Mouse (Mus musculus): ENCODE measurements at regions not wholly inside any gene's neighbourhood (a gene's known extent, or its start where the extent isn't known, plus 50 kb on each side); places are given as distances from the start of the nearest gene placed in this dataset.

DNA sequence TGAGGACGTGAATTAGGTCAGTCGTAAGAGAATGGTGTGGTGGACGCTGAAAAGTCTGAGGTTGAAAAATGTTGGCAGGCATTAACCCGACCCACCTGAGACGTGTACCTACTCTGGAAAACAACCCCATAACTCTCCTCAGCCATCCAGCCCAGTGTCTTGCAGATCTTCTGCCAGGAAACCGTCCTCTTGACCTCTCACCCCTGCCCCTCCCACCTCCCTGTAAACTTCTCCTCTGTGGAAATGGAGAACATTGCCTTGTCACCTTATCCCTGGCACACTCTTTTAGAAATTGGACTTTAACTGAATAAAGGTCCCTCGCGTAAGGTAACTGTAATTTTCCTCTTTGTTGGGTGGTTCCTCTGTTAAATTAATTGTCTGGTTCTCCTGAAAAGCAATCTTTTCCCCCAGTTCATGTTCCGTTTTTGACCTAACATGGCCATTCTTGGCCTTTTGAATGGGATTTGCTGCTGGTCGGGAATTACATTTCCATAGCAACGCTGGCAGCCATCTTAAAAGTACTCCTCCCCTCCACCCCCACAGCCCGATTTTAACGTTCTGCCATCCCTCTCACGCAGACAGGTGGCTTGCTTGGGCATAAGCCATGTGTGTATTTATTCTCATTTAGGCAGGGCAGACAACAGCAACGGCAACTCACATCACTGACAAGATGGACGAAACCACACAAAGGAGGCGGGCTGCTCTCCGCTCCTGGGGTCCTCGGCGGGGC, 196.8 kb upstream of the 4931429L15Rik start:
- DNase-seq (ENCODE audit: low spot score in 2 of 2), result no peak

DNA sequence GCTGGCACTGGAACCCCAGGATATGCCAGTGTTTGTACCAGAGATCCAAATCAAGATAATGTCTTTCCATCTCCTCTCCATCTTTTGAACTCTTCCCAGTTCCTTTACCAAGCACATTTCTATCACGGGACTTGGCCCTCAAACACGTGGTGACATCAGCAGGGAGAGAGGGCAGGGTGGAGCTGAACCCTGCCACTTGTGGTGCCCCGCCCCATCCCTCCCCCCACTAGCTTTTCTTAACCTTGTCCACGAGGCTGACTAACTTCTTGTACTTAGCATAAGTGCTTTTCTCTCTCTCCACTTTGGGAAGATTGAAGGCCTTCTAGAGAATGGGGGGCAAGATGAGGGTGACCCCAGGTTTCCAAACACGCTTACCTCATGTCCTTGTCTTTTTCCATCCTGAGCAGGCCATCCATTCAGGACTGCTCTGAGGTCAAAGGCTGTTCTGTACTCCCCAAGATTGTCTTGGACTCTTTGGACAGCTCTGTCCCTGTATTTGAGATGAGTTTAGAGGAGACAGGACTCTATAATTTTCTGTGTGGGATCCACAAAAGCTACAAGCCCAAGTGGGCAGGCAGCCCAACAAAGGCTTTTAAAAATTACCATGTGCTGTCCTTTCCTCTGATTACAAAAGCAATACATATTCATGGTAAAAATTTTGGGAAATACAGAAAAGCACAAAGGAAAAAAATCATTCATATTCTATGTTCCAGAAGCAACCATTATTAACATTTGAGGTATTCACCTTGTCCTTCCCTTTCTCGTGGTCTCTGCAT, 192.7 kb upstream of the 4931429L15Rik start:
- DNase-seq (ENCODE audit: low spot score in 2 of 2), result no peak

DNA sequence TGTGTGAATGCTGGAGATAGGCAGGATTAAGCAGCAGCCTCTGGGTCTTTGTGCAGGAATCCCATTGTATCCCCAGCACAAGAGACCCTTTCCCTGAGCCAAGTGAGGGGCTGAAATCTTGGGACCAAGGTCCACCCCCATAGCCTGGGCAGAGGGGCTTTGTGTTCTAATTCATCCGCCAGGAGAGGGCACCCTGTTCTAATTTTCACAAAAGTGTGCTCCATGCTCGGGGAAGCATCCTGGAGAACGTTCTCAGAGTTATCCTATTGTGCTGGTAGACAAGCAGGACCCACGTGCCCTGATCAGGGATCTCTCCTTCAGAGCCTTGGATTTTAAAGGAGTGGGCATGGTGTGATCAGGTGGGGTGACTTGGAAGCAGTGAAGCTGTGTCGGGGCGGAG, 191.5 kb upstream of the 4931429L15Rik start:
- DNase-seq (ENCODE audit: low spot score in 2 of 2), result no peak

DNA sequence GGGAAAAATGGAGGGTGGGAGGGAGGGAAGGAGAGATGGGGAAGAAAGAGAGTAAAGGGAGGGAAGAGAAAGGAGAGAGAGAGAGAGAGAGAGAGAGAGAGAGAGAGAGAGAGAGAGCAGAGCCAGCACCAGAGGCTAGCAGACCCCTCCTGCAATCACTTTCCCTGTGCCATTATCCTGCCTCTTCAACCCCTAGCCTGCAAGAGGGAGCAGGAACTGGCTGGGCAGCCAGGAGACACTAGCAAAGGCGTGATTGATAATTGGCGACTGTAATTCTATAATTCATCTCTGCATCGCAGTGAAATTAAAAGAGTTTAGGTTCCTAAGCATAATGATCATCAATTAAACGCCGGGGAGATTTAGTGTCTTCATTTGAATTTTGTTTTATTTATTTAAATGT, 190.1 kb upstream of the 4931429L15Rik start:
- DNase-seq (ENCODE audit: low spot score in 2 of 2), result no peak

DNA sequence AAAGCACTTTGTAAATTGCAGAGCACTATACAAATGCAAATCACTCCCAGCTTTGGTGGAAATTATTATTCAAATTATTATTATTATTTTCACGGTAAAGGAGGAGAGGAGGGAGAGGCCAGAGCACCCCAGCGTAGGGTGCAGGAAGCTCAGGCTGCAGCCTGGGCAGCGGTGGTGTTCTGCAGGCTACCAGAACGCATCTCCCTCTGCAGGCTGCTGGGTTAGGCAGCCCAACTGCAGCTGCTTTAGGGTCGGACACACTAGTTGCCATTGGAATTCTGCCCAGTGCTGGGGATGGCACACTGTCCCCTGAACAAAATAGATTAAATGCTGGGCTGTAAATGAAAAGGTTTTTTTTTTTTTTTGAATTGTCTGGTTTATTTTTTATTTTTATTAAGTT, 189.7 kb upstream of the 4931429L15Rik start:
- no peak for DNase-seq (ENCODE audit: low spot score in 2 of 2)

DNA sequence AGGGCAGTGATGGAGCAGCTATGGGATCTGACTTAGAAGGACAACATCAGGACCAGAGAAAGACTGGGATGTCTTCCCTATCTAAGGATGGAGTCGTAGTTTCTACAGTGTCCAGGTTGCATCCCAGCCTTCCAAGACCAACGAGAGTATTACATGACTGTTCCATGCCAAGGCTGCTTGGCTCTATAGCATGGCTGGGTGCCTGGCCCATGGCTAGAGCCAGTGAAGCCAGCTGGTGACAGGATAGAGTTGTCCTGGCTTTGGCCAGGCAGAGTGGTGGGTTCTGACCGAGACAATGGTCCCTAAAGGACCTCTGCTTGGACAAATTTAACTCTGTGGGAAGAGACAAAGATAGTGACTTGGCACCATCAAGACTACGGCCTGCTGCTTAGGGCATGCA, 187.2 kb upstream of the 4931429L15Rik start:
- DNase-seq (ENCODE audit: low spot score in 2 of 2), result no peak

DNA sequence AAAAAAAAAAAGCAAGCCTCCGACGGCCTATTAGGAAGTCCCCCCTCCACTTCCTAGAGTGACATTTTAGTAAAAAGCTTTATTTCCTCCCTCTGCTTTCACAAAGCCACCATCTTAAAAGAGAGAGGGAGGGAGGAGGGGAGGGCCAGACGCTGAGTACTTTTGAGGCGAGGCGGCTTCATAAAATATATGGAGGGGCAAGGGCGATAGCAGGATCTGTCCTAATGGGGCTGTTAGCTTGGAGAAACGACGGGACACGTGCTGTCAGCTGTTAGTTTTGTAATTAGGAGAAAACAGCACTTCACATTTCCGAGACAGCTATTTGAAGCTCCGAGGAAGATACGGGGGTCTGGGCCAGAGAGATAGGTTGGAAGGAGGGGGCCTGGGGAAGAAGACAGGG, 184.8 kb upstream of the 4931429L15Rik start:
- no peak for DNase-seq (ENCODE audit: low spot score in 2 of 2)

DNA sequence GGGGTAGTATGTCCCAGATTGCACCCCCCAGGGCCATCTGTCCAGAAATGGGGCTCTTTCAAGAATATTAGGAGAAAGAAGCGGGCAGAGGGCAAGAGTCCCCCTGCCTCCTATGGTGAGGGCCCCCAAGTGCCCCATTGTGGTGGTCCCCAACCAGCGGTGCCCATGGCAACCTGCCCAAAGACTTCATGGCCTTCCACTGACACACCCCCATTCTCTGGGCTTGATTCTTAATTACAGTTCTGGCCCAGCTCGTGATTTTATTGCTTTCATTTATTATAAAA, 184.3 kb upstream of the 4931429L15Rik start:
- no peak for DNase-seq (ENCODE audit: low spot score in 2 of 2)

DNA sequence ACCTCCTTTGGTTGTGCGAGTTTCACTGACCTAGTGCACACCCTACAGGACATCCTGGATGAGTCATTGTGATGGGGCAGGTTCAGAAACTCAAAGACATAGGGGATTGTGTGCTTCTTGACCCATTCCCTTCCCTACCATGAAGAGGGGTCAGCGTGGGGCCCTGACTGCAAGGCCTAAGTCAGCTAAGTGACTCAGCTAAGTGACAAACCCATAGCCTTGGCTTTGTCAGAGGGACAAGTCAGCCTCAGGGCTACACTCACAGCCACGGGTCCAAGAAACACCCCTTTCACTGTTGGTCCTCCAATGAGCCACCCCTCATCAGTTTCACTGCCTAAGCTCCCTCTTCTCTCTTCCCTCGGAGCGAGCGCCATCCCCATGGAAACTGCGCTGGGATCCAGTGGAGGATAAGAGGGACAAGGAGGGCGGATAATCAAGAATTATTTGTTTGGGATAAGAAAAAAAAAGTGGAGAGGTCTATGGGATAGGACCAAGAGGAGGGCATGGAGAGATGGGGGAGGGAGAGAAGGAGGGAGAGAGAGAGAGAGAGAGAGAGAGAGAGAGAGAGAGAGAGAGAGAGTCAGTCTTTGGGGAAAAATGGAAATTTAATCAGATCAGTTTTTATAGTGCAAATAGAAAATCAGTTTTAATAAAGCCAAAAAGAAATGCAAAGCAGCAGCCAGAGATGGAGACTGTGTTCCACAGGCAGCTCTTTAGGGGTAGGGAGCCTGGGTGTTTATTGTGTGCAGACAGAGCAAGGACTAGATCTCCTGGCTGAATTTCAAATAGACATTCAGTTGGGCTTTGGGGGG, 183.7 kb upstream of the 4931429L15Rik start:
- no peak for DNase-seq (ENCODE audit: low spot score in 2 of 2)

DNA sequence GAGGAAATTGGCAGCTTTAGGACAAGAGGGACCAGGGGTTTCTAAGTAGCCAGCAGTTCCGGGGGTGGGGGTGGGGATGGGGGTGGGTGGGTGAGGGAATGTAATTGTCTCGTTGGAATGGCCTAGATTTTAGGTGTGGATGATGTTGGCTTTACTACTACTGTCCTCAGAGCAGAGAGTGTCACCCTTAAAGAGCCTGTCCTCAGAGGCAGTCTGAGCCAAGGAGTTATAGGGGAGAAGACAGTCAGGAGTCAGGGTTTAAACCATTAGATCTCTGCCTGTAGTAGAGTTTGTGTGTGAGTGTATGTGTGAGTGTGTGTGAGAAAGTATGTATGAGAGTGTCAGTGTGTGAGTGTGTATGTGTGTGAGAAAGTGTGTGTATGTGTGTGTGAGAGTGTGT, 179.6 kb upstream of the 4931429L15Rik start:
- no peak for DNase-seq (ENCODE audit: low spot score in 2 of 2)

DNA sequence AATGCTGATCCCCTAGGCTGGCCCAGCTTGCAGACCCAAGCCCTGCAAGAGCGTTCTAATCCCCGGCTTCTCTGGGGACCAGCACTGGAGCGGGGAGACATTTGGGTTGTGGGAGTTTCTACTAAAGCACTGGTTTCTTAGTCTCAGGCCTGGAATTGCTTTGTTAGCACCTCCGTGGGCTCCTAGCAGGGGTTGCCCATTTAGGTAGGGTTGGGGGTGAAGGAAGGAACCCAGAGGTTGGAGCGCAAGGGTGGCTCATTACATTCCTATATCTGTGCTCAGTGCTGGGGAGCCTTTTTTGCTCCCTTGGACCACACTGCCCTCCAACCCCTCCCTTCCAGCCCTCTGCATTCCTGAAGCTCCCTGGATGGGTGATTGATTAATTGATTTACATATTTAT, 179.1 kb upstream of the 4931429L15Rik start:
- DNase-seq (ENCODE audit: low spot score in 2 of 2), result no peak

DNA sequence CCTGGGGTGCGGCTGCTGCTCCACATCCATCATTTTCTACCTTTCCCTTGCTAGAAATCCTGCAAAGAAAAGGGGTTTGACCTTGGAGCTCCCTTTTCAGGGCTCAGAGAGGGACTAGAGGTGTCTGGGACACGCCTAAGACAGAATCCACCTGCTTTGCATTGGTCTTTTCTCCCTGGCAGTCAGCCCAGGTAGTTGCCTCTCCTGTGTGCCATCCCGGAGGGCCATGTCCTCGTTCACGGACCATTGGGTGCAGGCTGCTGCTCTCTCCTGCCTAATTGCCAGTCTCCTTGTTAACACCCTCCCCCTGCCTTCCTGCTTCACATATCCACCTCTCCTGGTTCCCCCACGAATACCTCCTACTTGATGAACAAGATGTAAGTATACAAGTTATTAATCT, 175.5 kb upstream of the 4931429L15Rik start:
- no peak for DNase-seq (ENCODE audit: low spot score in 2 of 2)

DNA sequence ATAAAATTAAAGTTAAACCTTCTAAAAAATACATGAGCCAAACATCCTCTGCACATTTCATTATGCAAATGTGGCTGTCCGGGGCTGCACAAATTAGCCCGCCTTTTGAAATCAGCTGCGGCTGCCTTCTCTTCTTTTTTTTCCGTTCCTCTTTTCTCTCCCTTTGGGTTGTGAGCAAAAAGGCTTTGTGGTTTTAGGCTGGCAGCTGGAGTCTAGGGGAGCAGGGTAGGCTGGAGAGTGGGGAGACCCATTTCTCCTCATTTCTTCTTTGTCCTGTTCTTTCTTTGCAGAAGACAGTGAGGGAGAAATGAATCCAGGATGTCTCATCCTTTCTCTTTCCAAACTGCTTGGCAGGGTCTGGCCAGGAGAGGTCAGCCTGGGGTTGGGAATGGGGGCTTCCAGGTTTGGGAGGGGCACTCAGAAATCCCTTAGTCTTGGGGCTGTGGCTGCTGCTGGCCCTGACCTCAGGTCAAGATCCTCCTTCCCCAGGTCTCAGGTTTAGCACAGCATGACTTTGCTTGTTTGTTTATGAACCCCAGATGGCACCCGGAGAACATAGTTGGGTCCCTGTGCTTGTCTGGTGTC, 163.2 kb upstream of the 4931429L15Rik start:
- no peak for DNase-seq (ENCODE audit: low spot score in 2 of 2)

DNA sequence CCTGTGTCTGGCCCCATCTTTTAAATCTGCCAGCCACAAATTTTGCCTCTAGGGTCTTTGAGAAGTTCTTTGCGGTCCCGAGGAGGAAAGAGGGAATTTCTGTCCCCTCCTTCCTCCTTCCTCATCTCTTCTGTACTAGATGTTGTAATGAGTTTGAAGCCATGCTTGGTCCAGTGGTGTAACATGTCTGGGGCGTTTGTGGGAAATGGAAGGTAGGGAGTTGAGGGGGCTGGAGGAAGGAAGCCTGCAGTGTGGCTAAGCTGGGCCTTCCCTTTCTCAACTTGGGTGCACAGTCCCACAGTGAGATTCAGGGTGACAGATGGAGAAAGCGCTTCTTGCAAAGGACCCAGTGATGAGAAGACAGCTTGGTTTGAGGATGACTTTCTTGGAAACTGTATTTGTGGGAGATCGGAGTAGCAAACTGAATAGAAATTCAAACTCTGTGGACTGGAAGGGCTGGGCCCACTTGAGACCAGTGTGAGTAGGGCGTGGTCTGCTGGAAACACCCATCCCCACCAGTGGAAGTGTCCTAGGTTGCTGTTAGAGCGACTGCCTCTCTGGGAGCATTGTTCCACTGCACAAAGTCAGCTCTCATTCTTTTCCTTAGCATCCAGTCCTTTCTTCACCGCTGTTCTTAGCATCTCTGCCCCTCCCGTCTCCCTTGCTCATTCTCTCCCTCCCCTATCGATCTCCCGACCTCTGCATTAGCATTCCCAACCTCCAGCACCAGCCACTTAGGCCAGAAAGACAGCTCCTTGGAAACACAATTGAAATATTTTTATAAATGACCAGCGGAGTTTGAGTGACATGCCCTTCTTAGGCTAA, 162.5 kb upstream of the 4931429L15Rik start:
- DNase-seq (ENCODE audit: low spot score in 2 of 2), result no peak

DNA sequence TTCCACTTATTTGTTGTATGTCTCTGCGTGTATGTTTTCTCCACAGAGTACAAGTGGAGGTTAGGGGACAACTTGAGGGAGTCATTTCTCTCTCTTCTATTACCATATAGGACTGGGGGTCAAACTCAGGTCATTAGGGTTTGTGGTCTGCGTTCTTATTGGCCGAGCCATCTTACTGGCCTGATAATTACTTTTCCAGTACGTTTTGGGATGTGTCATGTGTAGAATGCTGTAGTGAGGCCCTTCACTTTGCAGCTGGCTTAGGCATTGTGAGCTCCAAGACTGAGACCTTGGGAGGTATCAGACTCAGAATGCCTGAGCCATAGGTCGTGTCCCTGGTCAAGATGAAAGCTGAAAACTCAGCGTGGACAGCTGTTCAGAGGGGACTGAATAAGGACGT, 161.7 kb upstream of the 4931429L15Rik start:
- no peak for DNase-seq (ENCODE audit: low spot score in 2 of 2)

DNA sequence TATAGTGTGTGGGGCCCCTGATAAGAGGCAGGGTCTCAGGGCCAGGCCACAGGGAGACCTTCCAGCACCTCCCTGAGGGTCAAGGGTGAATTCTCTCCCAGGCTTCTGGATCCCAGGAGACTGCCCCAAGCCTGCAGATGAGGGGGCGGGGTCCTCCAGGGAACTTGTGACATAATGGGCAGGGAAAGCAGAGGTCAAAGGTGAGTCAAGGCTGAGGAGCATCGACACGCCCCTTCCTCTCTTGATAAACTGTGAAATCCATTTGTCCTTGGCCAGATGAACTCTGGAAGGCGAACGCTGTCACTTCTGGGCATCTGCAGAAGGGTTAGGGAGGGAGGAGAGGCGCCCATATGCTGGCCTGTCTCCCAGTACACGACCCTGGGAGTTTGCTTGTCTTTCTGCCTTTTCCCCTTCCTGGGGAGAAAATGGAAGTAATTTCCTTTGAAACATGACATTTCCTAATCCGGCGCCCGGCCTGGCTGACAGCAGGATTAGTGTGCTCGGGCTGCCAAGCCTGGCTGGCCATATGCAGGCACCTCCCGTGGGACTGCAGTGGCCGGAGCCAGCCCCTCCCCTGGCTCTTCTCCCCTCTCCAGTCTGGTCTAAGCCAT, 160.4 kb upstream of the 4931429L15Rik start:
- DNase-seq (ENCODE audit: low spot score in 2 of 2), result peak in 1 of 2 experiments; percentile 19

DNA sequence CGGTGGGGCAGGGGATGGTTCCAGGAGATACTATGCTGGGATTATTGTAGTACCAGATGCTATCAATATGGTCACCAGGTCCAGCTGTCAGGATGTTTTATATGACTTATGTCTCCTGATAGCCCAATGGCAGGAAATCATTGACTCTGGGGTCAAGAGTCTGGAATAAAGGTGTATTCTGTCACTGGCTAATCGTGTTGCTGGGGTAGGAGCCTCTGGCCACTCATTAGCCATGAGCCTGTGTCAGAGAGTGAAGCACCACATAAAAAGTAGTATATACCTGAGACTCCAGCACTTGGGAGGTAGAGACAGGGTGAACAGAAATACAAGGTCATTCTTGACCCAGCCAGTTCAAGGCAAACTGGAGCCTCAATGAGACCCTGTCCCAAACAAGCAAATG, 158.8 kb upstream of the 4931429L15Rik start:
- no peak for DNase-seq (ENCODE audit: low spot score in 2 of 2)

DNA sequence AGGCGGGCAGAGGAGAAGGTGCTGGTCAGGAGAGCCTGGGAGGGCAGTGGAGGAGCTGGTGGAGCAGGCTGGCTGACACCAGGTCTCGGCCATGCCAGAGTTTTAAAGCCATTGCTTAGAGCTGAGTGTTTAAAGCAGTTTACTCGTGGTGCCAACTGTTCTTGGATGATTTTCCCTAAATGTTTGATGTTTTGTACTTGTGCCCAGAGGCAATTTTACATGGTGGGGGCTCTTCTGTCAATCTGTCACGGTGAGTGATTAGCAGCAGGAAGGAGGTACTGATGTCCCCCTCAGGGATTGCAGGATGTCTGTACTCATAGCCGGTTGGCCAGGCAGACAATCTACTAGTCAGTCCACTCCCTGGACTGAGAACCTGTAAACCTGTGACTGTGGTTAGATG, 156.7 kb upstream of the 4931429L15Rik start:
- DNase-seq (ENCODE audit: low spot score in 2 of 2), result no peak

DNA sequence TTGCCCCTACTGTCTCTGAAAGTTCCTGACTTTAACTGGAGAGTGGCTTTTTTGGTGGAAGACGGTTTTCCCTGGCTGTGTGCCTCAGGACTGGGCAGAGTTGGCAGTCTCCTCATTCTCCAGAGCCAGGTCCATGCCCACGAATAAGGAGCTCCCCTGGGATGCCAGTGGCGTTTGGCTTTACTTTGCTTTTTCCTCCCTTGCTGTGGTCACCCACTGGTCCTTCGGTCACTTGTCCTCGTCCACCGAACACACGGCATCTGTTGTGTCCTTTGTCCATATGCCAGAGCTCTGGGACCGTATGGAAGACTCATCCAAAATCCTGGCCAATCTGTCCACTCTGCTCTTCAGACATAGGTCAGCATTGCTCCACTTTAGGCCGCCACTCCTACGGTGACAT, 153.9 kb upstream of the 4931429L15Rik start:
- no peak for DNase-seq (ENCODE audit: low spot score in 2 of 2)

DNA sequence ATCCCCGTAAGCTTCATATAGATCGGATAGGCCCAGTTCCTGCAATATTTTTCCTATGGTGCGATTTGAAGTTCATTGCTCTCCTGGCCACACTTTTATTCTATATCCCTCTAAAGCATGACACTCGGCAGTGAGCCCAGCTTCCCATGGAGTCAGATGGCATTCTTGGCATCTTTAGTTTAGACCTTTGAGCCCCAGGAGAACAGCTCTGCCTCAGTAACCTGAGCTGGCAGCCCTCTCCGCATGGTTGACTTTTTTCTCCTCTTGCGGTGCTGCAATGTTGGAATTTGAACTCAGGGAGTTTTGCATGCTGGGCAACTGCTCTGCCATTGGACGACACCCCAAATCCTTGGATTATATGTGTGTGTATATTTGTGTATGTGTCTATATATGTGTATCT, 149.7 kb upstream of the 4931429L15Rik start:
- DNase-seq (ENCODE audit: low spot score in 2 of 2), result no peak

DNA sequence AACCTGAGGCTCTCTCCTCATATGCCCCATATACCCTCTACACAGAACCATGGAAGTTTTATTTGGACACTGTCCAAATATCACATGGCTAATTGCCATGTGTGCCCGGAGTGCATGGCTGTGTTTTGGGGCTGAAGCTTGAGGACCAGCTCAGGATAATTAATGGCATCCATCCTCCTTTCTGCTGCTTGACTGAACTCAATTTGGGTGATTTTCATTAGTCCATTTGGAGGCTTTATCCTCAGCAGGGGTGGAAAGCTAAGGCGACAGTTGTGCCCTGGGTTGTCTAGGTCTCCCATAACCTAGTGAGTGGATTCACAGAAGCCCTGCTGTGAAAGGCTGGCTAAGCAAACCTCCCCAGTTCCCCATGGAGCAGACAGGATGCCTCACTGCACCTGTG, 148.5 kb upstream of the 4931429L15Rik start:
- DNase-seq (ENCODE audit: low spot score in 2 of 2), result no peak
